Mouse (Mus musculus) erythroblast, adult 5-6 weeks (primary cell): ENCODE measurements around the gene Ppy. TPM values are rescaled to one million over a fixed set of nuclear protein-coding genes. Genes with fewer than 3 reads are reported as not detected.

ENCODE experiments used
- ATAC-seq: replicated peaks from 2 replicates; pipeline ENCODE4 v1.8.0; 2016; ENCODE audit warnings: moderate number of reproducible peaks, mild to moderate bottlenecking, moderate TSS enrichment, inconsistent platforms; ENCODE audit not compliant: poor library complexity, low FRiP score, severe bottlenecking
- total RNA-seq, 2 experiments: library from RNA; stranded (forward) in 1 of 2; stranded (reverse) in 1 of 2; fragments of 150-400 nt in 1 of 2; fragments of 200-764, 138-1000 nt in 1 of 2; gene quantifications; 2 replicates each; pipeline versions ENCODE4 v1.2.3 to v1.2.4; 2015 to 2017; ENCODE audit warnings: low replicate concordance in 2 of 2

Ppy gene
- total RNA-seq, 2 experiments from 2014 or later, result not detected

GRCm38 (mm10) chr11:102051541-102051940, 49.6 kb downstream of the Ppy start:
- ATAC-seq, result no peak

Other genes with a start within 250 kb of the Ppy start
- not detected in 2 replicates for gene Meox1, start 206.9 kb downstream of the Ppy start, total RNA-seq (2015; ENCODE audit: low replicate concordance)
- gene Meox1, start 206.9 kb downstream of the Ppy start, total RNA-seq (2017; ENCODE audit: low replicate concordance), result not detected in 2 replicates
- gene Sost, start 134.3 kb downstream of the Ppy start, total RNA-seq (2015; ENCODE audit: low replicate concordance), result not detected in 2 replicates
- not detected in 2 replicates for gene Sost, start 134.3 kb downstream of the Ppy start, total RNA-seq (2017; ENCODE audit: low replicate concordance)
- gene Cfap97d1, start 117.0 kb downstream of the Ppy start, total RNA-seq (2015; ENCODE audit: low replicate concordance), result not detected in 2 replicates
- gene Cfap97d1, start 117.0 kb downstream of the Ppy start, total RNA-seq (2017; ENCODE audit: low replicate concordance), result not detected in 2 replicates
- gene Dusp3, start 114.3 kb downstream of the Ppy start, total RNA-seq (2015; ENCODE audit: low replicate concordance), result 1.9 and 5.0 TPM in 2 replicates
- gene Dusp3, start 114.3 kb downstream of the Ppy start, total RNA-seq (2017; ENCODE audit: low replicate concordance), result 1.5 and 3.1 TPM in 2 replicates
- gene Mpp3, start 72.9 kb downstream of the Ppy start, total RNA-seq (2015; ENCODE audit: low replicate concordance), result 0.84 TPM in 1 of 2 replicates, not detected in the other
- 0.14 TPM in 1 of 2 replicates, not detected in the other for gene Mpp3, start 72.9 kb downstream of the Ppy start, total RNA-seq (2017; ENCODE audit: low replicate concordance)
- 2.1 and 7.1 TPM in 2 replicates for gene Cd300lg, start 59.8 kb downstream of the Ppy start, total RNA-seq (2015; ENCODE audit: low replicate concordance)
- gene Cd300lg, start 59.8 kb downstream of the Ppy start, total RNA-seq (2017; ENCODE audit: low replicate concordance), result 0.42 and 0.77 TPM in 2 replicates
- gene Mpp2, start 12.8 kb downstream of the Ppy start, total RNA-seq (2015; ENCODE audit: low replicate concordance), result 7.7 and 12.7 TPM in 2 replicates
- gene Mpp2, start 12.8 kb downstream of the Ppy start, total RNA-seq (2017; ENCODE audit: low replicate concordance), result 14.2 and 20.6 TPM in 2 replicates
- not detected in 2 replicates for gene Pyy, start 6.5 kb upstream of the Ppy start, total RNA-seq (2015; ENCODE audit: low replicate concordance)
- not detected in 2 replicates for gene Pyy, start 6.5 kb upstream of the Ppy start, total RNA-seq (2017; ENCODE audit: low replicate concordance)
- not detected in 2 replicates for gene Nags, start 44.2 kb upstream of the Ppy start, total RNA-seq (2015; ENCODE audit: low replicate concordance)
- 0.43 and 1.5 TPM in 2 replicates for gene Nags, start 44.2 kb upstream of the Ppy start, total RNA-seq (2017; ENCODE audit: low replicate concordance)
- 0.96 and 3.8 TPM in 2 replicates for gene Tmem101, start 55.1 kb upstream of the Ppy start, total RNA-seq (2015; ENCODE audit: low replicate concordance)
- gene Tmem101, start 55.1 kb upstream of the Ppy start, total RNA-seq (2017; ENCODE audit: low replicate concordance), result 3.1 and 4.0 TPM in 2 replicates
- 48.3 and 48.8 TPM in 2 replicates for gene Lsm12, start 84.0 kb upstream of the Ppy start, total RNA-seq (2015; ENCODE audit: low replicate concordance)
- 22.7 and 28.8 TPM in 2 replicates for gene Lsm12, start 84.0 kb upstream of the Ppy start, total RNA-seq (2017; ENCODE audit: low replicate concordance)
- 16.3 and 21.7 TPM in 2 replicates for gene G6pc3, start 88.3 kb upstream of the Ppy start, total RNA-seq (2015; ENCODE audit: low replicate concordance)
- gene G6pc3, start 88.3 kb upstream of the Ppy start, total RNA-seq (2017; ENCODE audit: low replicate concordance), result 4.7 and 9.8 TPM in 2 replicates
- gene Hdac5, start 128.8 kb upstream of the Ppy start, total RNA-seq (2015; ENCODE audit: low replicate concordance), result 3.7 and 10.2 TPM in 2 replicates
- gene Hdac5, start 128.8 kb upstream of the Ppy start, total RNA-seq (2017; ENCODE audit: low replicate concordance), result 13.3 and 17.3 TPM in 2 replicates
- 3.8 and 5.0 TPM in 2 replicates for gene BC030867, start 147.6 kb upstream of the Ppy start, total RNA-seq (2015; ENCODE audit: low replicate concordance)
- 4.1 and 7.2 TPM in 2 replicates for gene BC030867, start 147.6 kb upstream of the Ppy start, total RNA-seq (2017; ENCODE audit: low replicate concordance)
- not detected in 2 replicates for gene Asb16, start 167.4 kb upstream of the Ppy start, total RNA-seq (2015; ENCODE audit: low replicate concordance)
- not detected in 2 replicates for gene Asb16, start 167.4 kb upstream of the Ppy start, total RNA-seq (2017; ENCODE audit: low replicate concordance)
- 15.9 and 17.1 TPM in 2 replicates for gene Tmub2, start 183.6 kb upstream of the Ppy start, total RNA-seq (2015; ENCODE audit: low replicate concordance)
- gene Tmub2, start 183.6 kb upstream of the Ppy start, total RNA-seq (2017; ENCODE audit: low replicate concordance), result 17.0 and 28.0 TPM in 2 replicates
- gene Atxn7l3, start 195.3 kb upstream of the Ppy start, total RNA-seq (2015; ENCODE audit: low replicate concordance), result 6.3 and 10.4 TPM in 2 replicates
- 5.7 and 9.3 TPM in 2 replicates for gene Atxn7l3, start 195.3 kb upstream of the Ppy start, total RNA-seq (2017; ENCODE audit: low replicate concordance)
- gene Ubtf, start 218.4 kb upstream of the Ppy start, total RNA-seq (2015; ENCODE audit: low replicate concordance), result 19.0 and 22.8 TPM in 2 replicates
- gene Ubtf, start 218.4 kb upstream of the Ppy start, total RNA-seq (2017; ENCODE audit: low replicate concordance), result 119 and 258 TPM in 2 replicates